Mouse (Mus musculus): ENCODE measurements around the gene Gpkow. TPM values are rescaled to one million over a fixed set of nuclear protein-coding genes. Genes with fewer than 3 reads are reported as not detected.
"Not testable (repeated sequence)": the region's sequence is repeated elsewhere in the genome, so short reads cannot be mapped to it uniquely, and the experiment has no call there.

Gpkow gene
- polyA plus RNA-seq, 2 experiments, result 7.0 to 12.6 TPM

DNA sequence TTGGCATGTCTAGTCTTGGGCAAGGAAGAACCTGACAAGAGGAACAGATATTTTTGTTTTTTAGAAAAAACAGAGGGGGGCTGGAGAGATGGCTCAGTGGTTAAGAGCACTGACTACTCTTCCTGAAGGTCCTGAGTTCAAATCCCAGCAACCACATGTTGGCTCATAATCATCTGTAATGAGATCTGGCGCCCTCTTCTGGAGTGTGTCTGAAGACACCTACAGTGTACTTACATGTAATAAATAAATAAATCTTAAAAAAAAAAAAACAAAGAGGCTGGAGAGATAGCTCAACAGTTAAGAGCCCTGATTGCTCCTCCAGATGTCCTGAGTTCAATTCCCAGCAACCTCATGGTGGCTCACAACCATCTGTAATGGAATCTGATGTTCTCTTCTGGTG lies 19.1 kb downstream of the Gpkow start:
- H3K9ac ChIP-seq (replicated peaks); H3K27me3 ChIP-seq (ENCODE audit: control insufficient read depth, insufficient read depth, low read length); H3K4me3 ChIP-seq (ENCODE audit: insufficient read depth in 1 of 2, low read depth in 2 of 2, low read length in 2 of 2); DNase-seq (ENCODE audit: low read depth in 3 of 3, low spot score in 3 of 3); ATAC-seq (ENCODE audit: insufficient read depth); H3K36me3 ChIP-seq (replicated peaks; ENCODE audit: control insufficient read depth, insufficient read depth, low read depth); H3K4me2 ChIP-seq (ENCODE audit: low read depth); H3K27ac ChIP-seq; H3K4me1 ChIP-seq (replicated peaks; ENCODE audit: control insufficient read depth in 2 of 2, insufficient read depth in 2 of 2, low read length in 1 of 2); H3K9me3 ChIP-seq (ENCODE audit: control insufficient read depth, low read length): not testable (repeated sequence)
- WGBS (ENCODE audit: insufficient replicate concordance), result 5% methylated on average over 1 of the region's 1 CpGs

- no peaks in the 10 kb centered on the region for H3K27me3 ChIP-seq (ENCODE audit: control insufficient read depth, insufficient read depth, low read length)
- WGBS (ENCODE audit: insufficient replicate concordance), result 12% methylated on average over 22 of the region's 22 CpGs
- peaks cover 0 to 6% of the 10 kb centered on the region in 2 experiments; a peak in 1 of 4 replicates for H3K4me1 ChIP-seq (replicated peaks; ENCODE audit: control insufficient read depth in 2 of 2, insufficient read depth in 2 of 2, low read length in 1 of 2)
- DNase-seq (ENCODE audit: low read depth in 3 of 3, low spot score in 3 of 3) (peak; percentile 64 to 72 (median 65)), ATAC-seq (ENCODE audit: insufficient read depth) (peak; percentile 91)
- peak within 1 kb of the TSS; percentile 76 for H3K9ac ChIP-seq (replicated peaks)
- no peaks in the 10 kb centered on the region for H3K9me3 ChIP-seq (ENCODE audit: control insufficient read depth, low read length)
- peak within 1 kb of the TSS; percentile 74 for H3K27ac ChIP-seq
- H3K4me2 ChIP-seq (ENCODE audit: low read depth), result peak within 1 kb of the TSS; percentile 73
- H3K4me3 ChIP-seq (ENCODE audit: insufficient read depth in 1 of 2, low read depth in 2 of 2, low read length in 2 of 2), result peak within 1 kb of the TSS; percentile 65 to 98
- no peak for TF ChIP-seq EP300 (IDR thresholded peaks at IDR 0.05; ENCODE audit: low read depth)
- TF ChIP-seq CTCF (IDR thresholded peaks at IDR 0.05; ENCODE audit: low read depth), result no peak
- no peaks in the 10 kb centered on the region for H3K36me3 ChIP-seq (replicated peaks; ENCODE audit: control insufficient read depth, insufficient read depth, low read depth)
Observed at GRCm38 (mm10) chrX:7721514-7722281, 24.8 kb downstream of the Gpkow start, which contains the start of gene Gm45208. Gm45208 (plus strand) TSS chrX:7722245.

DNA sequence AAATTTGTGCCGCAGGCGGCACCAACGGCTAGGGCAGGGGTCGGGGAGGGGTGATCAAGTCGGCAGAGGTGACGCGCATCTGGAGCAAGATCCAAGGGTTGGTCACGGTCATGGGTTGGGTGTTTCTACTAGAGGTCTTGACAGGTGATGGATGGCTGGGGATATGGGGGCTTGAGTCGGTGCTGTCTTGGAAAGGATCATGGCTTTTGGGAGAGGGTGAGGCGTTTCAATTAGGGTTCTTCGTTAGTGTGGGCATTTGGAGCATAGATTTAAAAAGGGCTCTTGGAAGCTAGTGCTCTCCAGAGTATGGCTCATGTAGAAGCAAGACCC lies 25.3 kb downstream of the Gpkow start:
- peak; percentile 33; the same call in 1 of the 2 replicates for ATAC-seq (ENCODE audit: insufficient read depth)

GRCm38 (mm10) chrX:7722691-7723090 lies 25.8 kb downstream of the Gpkow start:
- ATAC-seq (ENCODE audit: insufficient read depth) (no peak), DNase-seq (ENCODE audit: low read depth in 3 of 3, low spot score in 3 of 3) (no peak)
- 13% methylated on average over 4 of the region's 4 CpGs for WGBS (ENCODE audit: insufficient replicate concordance)
- Histone ChIP-seq H3K9me3 (ENCODE audit: control insufficient read depth, low read length) (no peaks in the 10 kb centered on the region), H3K4me1 (replicated peaks; ENCODE audit: control insufficient read depth in 2 of 2, insufficient read depth in 2 of 2, low read length in 1 of 2) (peaks cover 0 to 6% of the 10 kb centered on the region in 2 experiments; a peak in 1 of 4 replicates), H3K4me3 (ENCODE audit: insufficient read depth in 1 of 2, low read depth in 2 of 2, low read length in 2 of 2) (peak overlapping the region; percentile 65 to 98), H3K9ac (replicated peaks) (peak overlapping the region; percentile 76), H3K27me3 (ENCODE audit: control insufficient read depth, insufficient read depth, low read length) (no peaks in the 10 kb centered on the region), H3K4me2 (ENCODE audit: low read depth) (peak overlapping the region; percentile 73), H3K27ac (peak overlapping the region; percentile 74; the same call in 1 of the 2 replicates), H3K36me3 (replicated peaks; ENCODE audit: control insufficient read depth, insufficient read depth, low read depth) (no peaks in the 10 kb centered on the region)
- no peak for TF ChIP-seq EP300 (IDR thresholded peaks at IDR 0.05; ENCODE audit: low read depth)
- no peak for TF ChIP-seq CTCF (IDR thresholded peaks at IDR 0.05; ENCODE audit: low read depth)

More for the DNA sequence above, 25.3 kb downstream of the Gpkow start:
- Histone ChIP-seq H3K27me3 (ENCODE audit: control insufficient read depth, insufficient read depth, low read length) (no peaks in the 10 kb centered on the region), H3K4me2 (ENCODE audit: low read depth) (peak overlapping the region; percentile 73), H3K4me3 (ENCODE audit: insufficient read depth in 1 of 2, low read depth in 2 of 2, low read length in 2 of 2) (peak overlapping the region; percentile 65 to 98), H3K4me1 (replicated peaks; ENCODE audit: control insufficient read depth in 2 of 2, insufficient read depth in 2 of 2, low read length in 1 of 2) (peaks cover 0 to 6% of the 10 kb centered on the region in 2 experiments; a peak in 1 of 4 replicates), H3K27ac (peak overlapping the region; percentile 74), H3K9me3 (ENCODE audit: control insufficient read depth, low read length) (no peaks in the 10 kb centered on the region), H3K36me3 (replicated peaks; ENCODE audit: control insufficient read depth, insufficient read depth, low read depth) (no peaks in the 10 kb centered on the region), H3K9ac (replicated peaks) (peak overlapping the region; percentile 76)
- DNase-seq (ENCODE audit: low read depth in 3 of 3, low spot score in 3 of 3), result no peak
- TF ChIP-seq CTCF (IDR thresholded peaks at IDR 0.05; ENCODE audit: low read depth) (no peak), EP300 (IDR thresholded peaks at IDR 0.05; ENCODE audit: low read depth) (no peak)
- 10% methylated on average over 11 of the region's 11 CpGs for WGBS (ENCODE audit: insufficient replicate concordance)

DNA sequence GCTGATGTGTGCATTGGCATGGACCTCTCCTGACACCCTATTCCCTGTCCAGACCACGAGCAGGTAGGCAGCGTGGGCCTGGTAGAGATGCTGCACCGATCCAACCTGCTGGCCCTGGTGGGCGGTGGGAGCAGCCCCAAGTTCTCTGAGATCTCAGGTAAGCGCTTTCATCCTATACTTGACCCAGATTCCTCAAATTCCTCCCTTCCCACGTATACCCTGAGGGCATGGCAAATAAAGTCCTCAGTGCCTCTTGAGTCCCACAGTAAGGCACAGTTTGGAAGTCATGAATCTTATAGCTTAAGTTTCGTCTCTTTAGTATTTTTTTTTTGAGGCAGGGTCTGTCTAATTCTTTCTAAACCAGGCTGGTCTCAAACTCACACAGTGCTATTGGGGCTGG lies 27.2 kb downstream of the Gpkow start:
- no peak for ATAC-seq (ENCODE audit: insufficient read depth)
- WGBS (ENCODE audit: insufficient replicate concordance), result 76% methylated on average over 7 of the region's 7 CpGs
- no peak overlapping the region for H3K4me3 ChIP-seq (ENCODE audit: insufficient read depth in 1 of 2, low read depth in 2 of 2, low read length in 2 of 2)
- no peaks in the 10 kb centered on the region for H3K9me3 ChIP-seq (ENCODE audit: control insufficient read depth, low read length)
- no peak overlapping the region for H3K9ac ChIP-seq (replicated peaks)
- no peak for TF ChIP-seq EP300 (IDR thresholded peaks at IDR 0.05; ENCODE audit: low read depth)
- no peak for TF ChIP-seq CTCF (IDR thresholded peaks at IDR 0.05; ENCODE audit: low read depth)
- H3K4me2 ChIP-seq (ENCODE audit: low read depth), result no peak overlapping the region
- peaks cover 0 to 8% of the 10 kb centered on the region in 2 experiments; a peak in 1 of 4 replicates for H3K4me1 ChIP-seq (replicated peaks; ENCODE audit: control insufficient read depth in 2 of 2, insufficient read depth in 2 of 2, low read length in 1 of 2)
- H3K27ac ChIP-seq, result no peak overlapping the region
- DNase-seq (ENCODE audit: low read depth in 3 of 3, low spot score in 3 of 3), result no peak
- no peaks in the 10 kb centered on the region for H3K36me3 ChIP-seq (replicated peaks; ENCODE audit: control insufficient read depth, insufficient read depth, low read depth)
- no peaks in the 10 kb centered on the region for H3K27me3 ChIP-seq (ENCODE audit: control insufficient read depth, insufficient read depth, low read length)

Data from liver, embryonic 14.5 days (tissue).